Mouse (Mus musculus): ENCODE results near the gene Mtmr12.

Mtmr12 gene

DNA sequence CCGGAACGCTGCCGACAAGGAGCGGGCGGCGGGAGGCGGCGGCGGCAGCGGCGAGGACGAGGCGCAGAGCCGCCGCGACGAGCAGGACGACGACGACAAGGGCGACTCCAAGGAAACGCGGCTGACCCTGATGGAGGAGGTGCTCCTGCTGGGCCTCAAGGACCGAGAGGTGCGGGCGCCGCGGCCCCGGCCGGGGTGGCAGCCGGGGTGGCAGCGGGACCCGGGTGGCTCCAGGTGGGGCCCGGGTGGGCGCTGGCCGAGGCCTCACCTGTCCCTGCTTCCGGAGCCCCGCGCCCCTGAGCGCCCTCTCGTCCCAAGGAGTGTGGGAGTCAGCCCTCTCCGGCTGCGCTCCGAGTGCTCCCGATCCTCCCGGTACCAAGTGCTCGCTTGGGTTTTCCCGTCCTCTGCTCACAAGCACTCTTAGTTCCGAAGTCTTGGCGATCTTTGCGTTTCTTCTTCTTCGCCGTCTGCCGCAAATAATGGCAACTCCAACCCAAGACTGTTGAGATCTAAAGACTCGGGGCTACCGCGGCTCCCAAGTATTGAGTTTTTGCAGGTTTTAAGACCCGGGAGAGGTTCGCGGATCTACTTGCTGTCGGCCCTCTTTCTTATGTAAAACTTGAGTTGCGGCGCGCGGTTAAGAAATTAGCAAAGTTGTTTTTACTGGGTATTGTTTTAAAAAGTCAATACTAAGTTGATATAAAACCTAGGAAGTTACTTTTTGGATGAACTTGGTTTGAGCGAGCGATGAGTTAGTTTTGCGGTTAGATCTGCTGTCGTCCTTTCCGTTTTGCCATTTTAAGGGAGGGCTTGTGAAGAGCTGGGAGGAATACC, 117.2 kb downstream of the Mtmr12 start, which contains the start of gene 1810049J17Rik:
1810049J17Rik (minus strand) TSS at position 112 of the 834 bp plus-strand sequence.
- DNase-seq (ENCODE audit: low read depth) = no peak

DNA sequence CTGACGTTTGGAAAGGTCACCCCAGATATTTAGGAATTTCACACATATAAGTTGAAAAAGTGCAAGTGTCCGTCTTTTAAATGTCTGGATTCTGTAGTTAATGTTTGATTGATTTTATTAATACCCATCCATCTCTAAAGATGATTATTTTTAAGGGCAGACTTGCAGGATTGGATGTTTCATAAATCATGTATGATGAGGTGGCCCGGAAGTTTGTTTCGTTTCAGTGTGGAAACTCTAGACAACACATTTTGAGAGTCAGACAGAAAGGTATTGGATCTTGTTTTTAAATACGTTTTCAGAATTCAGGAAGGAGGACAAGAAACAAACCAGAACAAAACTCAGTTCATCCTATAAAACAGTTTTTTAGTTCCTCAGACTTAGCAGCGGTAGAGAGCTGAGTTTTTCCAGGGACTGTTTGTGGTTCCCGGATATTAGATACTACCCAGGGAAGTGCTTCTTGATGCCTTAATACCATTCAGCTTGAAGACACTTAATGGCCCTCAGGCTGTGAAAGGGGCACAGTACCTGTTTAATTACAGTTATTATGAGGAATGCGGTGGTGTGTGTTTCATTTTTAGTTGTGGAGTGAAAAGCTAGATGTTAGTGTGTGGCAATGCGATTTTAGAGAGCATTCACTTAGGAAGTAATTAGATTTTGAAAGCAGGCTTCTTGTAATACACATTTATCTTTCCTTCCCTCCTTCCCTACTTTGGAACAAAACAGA, 118.0 kb downstream of the Mtmr12 start:
- DNase-seq (ENCODE audit: low read depth) = no peak
